Mouse (Mus musculus): ENCODE measurements around the gene Isoc2b. TPM values are rescaled to one million over a fixed set of nuclear protein-coding genes. Genes with fewer than 3 reads are reported as not detected.
"Not testable (repeated sequence)": the region's sequence is repeated elsewhere in the genome, so short reads cannot be mapped to it uniquely, and the experiment has no call there.

Gene Isoc2b
- total RNA-seq, 2 experiments from 2014 or later: 4.5 to 5.9 TPM

DNA sequence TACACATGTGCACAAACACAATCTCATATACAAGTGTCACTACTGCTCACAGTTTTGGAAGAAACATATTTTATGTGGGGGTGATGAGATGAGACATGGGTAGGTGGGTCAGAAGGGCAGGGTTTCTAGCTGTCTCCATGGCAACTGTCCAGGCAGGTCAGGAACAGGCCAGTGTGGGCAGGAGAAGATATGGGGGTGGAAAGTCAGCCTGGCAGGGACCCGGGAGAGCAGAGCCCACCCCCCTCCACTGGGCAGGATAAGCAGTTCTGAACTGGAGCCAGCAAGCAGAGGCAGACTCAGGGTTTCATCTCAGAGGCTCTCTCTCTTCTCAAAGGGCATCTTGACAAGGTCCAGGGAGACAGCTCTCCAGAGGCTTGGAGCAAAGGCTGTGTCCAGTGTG is 32.4 kb downstream of the Isoc2b start:
- DNase-seq (ENCODE audit: low spot score in 2 of 2): no peak

DNA sequence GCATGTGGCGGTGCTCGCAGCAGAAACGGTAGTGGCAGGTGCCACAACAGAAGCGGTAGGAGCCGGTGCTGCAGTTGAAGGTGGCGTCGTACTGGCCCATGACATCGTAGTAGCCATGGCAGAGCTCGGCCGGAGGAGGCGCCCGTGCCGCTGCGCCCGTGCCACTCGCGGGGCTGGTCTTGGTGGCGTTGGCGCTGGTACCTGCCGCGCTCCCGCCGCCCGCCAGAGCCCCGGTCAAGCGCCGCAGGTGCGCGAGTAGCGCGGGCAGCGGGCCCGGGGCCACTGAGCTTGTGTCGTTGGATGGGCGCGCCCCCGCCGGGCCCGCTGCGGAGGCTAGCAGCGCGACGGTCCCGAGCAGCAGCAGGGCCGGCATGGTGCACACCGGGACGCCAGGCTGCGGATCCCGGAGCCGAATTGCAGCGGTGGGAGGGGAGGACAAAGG is 33.7 kb downstream of the Isoc2b start:
- peak; percentile 47 to 53 for DNase-seq (ENCODE audit: low spot score in 2 of 2)

DNA sequence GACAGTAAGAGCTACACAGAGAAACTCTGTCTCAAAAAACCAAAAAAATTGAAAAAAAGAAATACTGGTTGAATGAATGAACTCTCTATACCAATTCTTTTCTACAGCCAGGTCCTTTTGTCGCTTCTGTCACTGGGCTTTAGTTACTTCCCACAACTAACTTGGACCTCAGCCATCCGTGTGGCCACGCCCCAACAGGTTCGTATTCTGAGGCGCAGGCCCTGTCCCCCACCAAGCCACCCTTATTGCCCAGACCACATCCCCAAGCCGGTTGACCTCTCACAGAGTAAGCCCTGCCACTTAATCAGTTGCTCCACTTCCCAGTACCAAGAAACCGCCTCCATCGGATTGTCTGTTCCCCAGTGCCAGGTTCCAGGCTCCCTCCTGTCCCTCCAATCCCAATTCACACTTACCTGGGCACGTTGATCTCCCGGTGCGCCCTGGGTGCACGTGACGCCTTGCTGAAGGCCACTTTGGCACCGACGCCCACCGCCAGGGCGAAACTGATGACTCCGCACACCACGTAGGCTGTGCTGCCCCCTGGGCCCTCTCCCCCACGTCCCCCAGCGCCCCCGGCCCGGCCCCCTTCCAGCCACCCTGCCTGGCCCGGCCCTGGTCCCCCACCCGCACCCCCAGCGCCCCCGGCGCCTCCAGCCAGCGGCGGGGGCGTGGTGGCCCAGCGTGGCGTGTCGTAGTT is 34.3 kb downstream of the Isoc2b start:
- no peak for DNase-seq (ENCODE audit: low spot score in 2 of 2)

DNA sequence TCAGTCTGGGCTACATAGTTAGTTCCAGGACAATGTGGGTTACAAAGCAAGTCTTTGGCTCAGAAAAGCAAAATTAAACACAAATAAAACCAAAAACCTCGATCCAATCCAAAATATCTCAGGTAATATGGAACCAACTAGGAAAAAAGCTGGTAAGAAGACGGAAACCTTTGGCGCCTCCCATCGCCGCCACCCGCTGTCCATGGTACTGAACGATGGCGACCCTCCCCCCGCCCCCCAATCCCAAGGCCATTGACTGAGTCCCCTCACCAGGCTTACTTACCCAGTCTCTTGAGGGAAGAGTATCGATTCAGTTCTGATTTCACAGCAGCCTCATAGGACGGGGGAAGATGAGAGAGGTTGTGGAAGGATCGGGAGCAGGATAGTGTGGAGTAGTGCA is 39.6 kb downstream of the Isoc2b start:
- DNase-seq (ENCODE audit: low spot score in 2 of 2): no peak

DNA sequence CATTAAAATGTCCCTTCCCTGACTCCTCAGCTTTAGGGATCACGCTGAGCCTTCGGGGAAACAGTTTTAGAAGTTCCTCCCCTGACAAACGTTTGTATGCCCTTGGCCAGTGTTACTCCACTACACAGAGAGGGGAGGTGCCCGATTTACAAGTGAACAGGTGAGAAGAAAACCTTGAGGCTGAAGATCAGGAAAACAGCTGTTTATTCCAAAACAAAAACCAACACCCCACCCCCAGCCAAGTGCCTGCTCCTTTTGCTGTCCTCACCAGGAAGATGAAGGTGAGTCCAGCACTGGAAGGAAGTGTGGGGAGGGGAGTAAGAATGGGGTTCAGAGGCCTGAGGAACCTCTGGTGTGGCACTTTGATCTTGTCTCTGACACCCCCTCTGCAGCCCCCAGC is 44.7 kb downstream of the Isoc2b start:
- no peak for DNase-seq (ENCODE audit: low spot score in 2 of 2)

DNA sequence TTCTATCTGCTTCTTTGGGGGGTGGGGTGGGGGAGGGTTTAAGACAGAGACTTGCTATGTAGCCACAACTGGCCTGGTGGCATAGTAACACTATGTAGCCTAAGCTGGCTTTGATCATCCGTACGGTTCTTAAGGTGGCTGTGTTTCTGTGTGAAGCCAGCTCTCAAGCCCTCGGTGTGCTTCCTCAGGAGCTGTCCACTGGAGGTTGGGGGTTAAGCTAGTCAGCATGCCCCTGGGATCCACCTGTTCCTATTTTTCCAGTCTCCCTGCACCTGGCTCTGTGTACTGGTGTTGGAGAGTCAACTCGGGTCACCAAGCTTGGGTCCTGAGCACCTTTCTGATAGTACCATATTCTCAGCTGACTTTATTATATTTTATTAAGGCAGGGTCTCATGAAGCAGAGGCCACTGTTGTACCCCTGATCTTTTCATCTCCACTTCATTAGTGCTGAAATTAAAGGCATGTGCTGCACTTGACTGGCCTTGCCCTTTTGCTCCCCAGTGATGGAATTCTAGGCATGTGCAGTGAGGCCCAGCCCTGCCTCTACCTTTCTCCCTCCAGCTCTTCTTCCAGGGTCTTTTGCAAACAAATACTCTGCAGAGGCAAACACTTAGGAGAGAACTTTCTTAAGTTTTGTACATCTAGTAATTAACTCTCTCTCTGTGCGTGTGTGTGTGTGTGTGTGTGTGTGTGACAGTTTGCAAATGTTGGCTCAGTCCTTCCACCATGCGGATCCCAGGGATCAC is 47.7 kb downstream of the Isoc2b start:
- DNase-seq (ENCODE audit: low spot score in 2 of 2): no peak

DNA sequence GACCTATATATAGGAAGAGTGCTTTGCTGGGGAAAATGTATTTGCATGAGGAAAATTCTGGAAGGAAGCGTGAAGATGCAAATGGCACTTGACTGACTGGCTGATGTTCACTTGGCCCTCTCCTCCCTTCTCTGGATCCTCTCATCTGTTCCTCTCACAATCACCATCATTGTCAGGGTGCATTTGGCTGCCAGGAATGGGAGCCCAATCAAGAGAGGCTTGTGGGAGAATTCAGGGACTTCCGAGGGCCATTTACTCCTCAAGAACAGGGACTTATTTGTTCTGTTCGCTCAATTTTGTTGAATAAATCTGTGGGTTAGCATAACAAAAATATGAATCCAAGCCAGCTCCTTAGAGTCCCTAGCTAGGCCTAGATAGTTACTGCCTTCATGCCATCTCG is 48.4 kb downstream of the Isoc2b start:
- peak in 1 of 2 experiments; percentile 35 for DNase-seq (ENCODE audit: low spot score in 2 of 2)

DNA sequence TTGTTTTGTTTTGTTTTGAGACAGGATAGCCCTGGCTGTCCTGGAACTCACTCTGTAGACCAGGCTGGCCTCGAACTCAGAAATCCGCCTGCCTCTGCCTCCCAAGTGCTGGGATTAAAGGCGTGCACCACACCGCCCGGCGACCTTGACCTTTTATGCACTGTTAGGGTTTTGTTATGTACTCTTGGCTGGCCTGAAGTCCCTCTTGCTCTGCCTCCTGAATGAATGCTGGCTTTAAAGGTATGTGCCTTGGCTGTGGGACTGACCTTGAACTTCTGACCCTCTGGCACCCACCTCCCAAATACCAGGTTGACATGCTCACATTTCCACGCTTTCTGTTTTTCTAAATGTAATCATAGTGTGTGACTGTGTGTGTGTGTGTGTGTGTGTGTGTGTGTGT is 49.1 kb downstream of the Isoc2b start:
- not testable (repeated sequence) for DNase-seq (ENCODE audit: low spot score in 2 of 2)

DNA sequence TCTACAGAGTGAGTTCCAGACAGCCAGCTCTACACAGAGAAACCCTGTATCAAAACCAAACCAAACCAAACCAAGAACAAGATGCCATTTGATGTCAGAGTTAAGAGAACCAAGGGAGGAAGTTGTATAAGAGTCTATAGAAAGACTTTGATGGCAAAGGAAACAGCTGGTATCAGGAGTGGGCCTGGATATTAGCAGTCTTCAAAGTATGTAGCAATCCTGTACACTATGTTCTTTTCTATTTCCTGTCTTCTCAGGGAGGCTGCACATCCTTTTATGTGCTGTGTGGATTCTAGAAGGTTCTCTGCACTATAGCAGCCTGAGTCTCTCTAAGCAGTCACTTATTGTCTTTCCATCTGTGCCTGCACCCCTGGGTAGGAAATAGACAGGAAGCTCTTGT is 53.5 kb downstream of the Isoc2b start:
- DNase-seq (ENCODE audit: low spot score in 2 of 2): no peak

DNA sequence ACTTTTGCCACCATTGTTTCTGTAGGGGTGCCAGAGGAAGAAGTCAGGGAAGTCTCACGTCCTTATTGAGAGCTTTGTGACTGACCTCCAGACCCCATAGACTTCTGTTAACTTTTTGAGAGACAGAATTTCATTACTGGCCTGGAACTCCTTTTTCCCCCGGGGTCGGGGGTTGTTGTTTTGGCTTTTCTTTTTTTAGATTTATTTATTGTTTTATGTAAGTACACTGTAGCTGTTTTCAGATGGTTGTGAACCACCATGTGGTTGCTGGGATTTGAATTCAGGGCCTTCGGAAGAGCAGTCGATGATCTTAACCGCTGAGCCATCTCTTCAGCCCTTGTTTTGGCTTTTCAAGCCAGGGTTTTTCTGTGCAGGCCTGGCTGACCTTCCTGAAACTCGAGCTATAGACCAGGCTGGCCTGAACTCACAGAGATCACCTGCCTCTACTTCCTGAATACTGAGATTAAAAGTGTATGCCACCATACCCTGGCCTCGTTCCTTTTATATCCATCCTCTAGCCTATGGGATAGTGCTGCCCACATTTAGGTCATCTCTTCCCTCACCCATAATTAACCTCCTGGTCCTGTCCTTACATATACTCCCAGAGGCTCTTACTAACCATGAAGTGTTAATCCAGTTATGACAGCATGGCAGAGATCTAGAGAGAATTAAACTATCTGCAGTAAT is 56.8 kb downstream of the Isoc2b start:
- DNase-seq (ENCODE audit: low spot score in 2 of 2): no peak

DNA sequence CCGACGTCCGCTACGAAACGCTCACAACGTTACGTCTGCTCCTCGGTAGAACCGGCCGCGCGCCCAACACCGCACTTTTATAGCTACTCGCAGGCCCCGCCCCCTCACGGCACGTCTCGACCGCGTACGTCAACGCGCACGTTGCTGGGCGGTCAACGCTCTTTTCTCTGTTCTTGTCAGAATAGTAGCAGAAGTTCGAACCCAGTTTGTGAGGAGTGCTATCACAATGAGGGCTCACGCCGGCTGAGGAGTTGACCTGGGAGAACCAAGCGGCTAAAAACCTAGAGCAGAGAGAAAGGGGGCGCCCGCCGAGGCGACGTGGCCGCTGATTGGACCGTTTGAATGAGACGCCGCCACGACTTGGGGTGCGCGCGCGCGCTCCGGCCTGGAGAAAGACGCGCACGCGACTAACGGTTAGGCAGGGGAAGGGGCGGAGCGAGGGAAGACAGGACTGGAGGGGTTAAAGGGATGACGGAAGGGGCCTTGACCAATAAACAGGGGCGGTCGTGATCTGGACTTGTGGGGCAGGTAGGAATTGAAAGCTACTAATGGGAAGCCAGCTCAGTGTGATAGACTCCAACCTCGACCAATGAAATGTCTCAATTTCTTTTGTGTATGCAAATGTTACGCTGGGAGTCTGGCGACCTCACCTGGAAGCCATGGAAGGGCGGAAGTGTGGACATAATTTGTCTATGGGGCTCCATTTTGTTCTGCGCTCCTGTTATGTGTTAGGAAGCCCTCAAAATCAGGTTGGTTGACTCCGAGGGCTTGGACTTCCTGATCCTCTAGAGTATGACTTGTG is 57.6 kb downstream of the Isoc2b start, which contains the start of gene Ube2s:
Ube2s (minus strand) TSS at position 288 of the 802 bp plus-strand sequence.
- DNase-seq (ENCODE audit: low spot score in 2 of 2): peak; percentile 95 to 98

DNA sequence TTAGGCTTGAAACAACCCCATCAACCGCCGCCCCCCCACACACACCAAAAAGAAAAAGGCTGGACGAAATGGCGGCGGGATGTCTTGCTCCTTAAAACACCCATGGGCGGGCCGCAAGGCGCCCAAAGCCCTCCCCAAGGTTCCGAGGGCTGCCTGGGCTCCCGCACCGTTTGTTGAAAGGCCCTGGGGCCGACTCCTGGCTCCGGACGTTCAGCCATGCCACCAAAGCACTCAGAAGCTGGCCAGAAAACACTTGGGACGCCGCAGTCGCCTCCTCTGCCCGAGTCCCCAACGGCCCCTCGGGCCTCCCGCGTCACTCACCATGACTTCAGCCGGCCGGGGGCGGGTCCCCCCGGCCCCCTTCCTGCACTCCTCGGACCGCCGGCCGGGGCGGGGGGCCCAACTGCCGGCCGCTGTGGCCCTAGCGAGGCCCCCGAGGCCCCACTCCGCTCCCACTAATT is 58.2 kb downstream of the Isoc2b start:
- DNase-seq (ENCODE audit: low spot score in 2 of 2): no peak

DNA sequence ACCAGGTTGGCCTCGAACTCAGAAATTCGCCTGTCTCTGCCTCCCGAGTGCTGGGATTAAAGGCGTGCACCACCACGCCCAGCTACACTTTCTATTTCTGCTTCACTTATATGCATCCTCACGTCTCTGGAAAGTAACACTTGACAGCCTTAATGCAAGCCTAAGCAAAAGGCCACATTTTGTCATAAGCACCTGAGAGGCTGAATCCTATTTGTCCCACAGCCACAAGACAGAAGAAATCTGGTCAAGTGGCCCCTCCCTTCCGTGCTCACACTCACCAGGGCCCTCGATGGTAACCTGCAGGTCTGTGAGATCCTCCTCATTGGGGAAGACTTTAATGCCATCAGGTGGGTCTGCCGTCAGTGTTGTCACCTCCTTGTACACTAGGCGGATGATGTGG is 58.9 kb downstream of the Isoc2b start:
- not testable (repeated sequence) for DNase-seq (ENCODE audit: low spot score in 2 of 2)

DNA sequence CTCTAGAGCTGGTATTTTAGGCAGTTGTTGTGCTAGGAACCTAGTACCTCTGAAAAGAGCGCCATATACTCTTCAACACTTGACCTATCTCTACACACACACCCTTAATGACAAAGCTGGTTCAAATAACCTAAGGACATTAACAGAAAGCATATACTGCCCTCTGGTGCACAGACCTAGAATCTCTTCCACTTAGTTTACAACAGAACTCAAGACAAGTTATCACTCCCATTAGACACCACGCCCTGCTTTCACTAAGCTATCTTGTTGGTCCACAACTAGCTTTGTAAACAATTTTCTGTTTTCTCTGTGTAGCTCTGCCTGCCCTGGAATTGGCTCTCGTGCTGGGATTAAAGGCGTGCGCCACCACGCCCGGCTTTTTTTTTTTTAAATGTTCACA is 63.3 kb downstream of the Isoc2b start:
- no peak for DNase-seq (ENCODE audit: low spot score in 2 of 2)

DNA sequence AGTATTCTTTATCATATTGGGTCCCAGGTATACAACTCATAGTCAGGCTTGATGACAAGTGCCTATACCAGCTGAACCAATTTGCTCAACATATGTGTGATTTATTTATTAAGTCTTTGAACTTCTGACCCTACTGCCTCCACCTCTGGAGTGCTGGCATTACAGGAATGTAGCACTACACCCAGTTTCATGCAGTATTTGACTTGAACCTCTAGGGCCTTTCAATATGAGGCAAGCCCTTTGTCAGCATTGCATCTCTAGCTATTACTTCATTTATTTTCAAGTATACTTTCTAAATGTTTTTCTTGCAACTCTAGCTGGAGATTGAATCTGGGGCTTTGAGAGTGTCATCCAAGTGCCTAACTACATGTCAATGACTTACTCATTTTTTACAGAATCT is 67.8 kb downstream of the Isoc2b start:
- DNase-seq (ENCODE audit: low spot score in 2 of 2): no peak

DNA sequence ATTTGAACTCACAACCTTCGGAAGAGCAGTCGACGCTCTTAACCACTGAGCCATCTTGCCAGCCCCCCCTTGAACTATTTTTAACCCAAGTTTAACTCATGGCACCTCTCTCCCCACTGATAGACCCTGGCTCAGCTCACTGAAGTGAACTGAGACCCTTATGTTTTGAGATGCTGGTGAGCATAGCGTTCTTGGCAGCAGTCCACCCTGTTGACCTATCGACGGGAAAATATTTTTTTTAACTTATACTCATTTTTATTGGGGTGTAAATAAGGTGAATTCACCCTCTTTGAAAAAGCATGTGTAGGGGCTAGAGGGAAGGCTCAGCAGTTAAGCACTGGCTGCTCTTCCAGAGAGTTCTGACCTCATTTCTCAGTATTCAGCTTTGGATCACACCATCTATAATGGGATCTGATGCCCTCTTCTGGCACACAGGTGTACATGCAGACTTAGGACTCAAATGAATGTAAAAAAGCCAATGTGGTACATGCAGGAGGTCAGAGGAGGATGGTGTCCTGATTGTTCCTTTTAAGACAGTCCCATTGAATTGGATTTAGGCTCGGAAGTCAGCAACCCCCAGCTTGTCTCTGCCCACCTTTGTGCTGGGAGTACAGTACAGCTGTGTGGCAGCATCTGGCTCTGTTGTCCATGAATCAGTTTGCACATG is 74.2 kb downstream of the Isoc2b start:
- DNase-seq (ENCODE audit: low spot score in 2 of 2): no peak

Measured in left cerebral cortex, adult 18-20 months (tissue).